Mouse (Mus musculus): ENCODE measurements around the gene Foxi1.

Gene Foxi1

GRCm38 (mm10) chr11:34155235-34155634, 52.7 kb downstream of the Foxi1 start:
- DNase-seq: peak; percentile 32
